Mouse (Mus musculus): ENCODE data around the gene Bcas3.

DNA sequence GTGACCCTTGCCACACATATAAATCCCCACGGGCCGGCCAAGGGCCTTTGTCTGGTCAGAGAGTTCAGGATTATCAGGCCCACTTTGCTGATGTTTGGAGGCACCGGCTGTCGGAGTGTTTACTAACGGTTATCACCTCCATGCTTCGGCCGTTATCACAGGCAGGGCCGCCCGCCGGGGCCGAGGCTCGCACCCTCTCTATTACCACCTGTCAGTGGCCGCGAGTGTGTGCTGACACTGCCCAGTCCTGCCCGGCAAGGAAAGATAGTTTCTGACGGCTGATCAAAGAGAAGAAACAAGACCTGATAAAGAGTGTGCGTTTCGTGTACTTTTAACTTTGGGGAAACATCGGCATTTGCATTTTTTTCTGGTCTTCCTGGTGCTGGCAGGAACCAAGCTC lies 446.9 kb downstream of the Bcas3 start:
- TF ChIP-seq EP300 (IDR thresholded peaks at IDR 0.05; ENCODE audit: low read depth) (no peak; the same call in 1 of the 2 replicates), CTCF (IDR thresholded peaks at IDR 0.05; ENCODE audit: low read depth) (no peak)
